Mouse (Mus musculus) spleen, adult 2 months (tissue): ENCODE measurements around the gene Dgcr6.

ENCODE experiments used
- CTCF ChIP-seq: fragments of 200-500 bp; IDR thresholded peaks from 2 replicates; pipeline ENCODE4 v1.5.1; 2011; ENCODE audit warnings: mild to moderate bottlenecking, inconsistent platforms; ENCODE audit not compliant: insufficient read depth, insufficient read length, insufficient replicate concordance; ENCODE audit errors: extremely low read depth
- POLR2A ChIP-seq: fragments of 200-500 bp; IDR thresholded peaks from 2 replicates; pipeline ENCODE4 v1.6.1; 2011; ENCODE audit warnings: low read depth, low read length, inconsistent platforms

- no peak for TF ChIP-seq POLR2A
- no peak for TF ChIP-seq CTCF
These were observed 18.1 kb downstream of the Dgcr6 start for GRCm38 (mm10) chr16:18070798-18071197.
